Mouse (Mus musculus) midbrain, postnatal 0 days (tissue): Measurements from ENCODE around the gene Ap1m2. TPM values are rescaled to one million over a fixed set of nuclear protein-coding genes. Genes with fewer than 3 reads are reported as not detected.

ENCODE experiments used
- ATAC-seq: fragments of 200-750 bp; cut with Nextera tagmentation; 2 replicates; pipeline ENCODE4 v1.8.0; 2017; ENCODE audit warnings: moderate number of reproducible peaks, mild to moderate bottlenecking, moderate TSS enrichment, moderate library complexity; ENCODE audit not compliant: low FRiP score
- DNase-seq: peaks from one replicate; pipeline ENCODE4 v3.0.0-alpha.2; 2015; ENCODE audit warnings: low spot score
- H3K27ac ChIP-seq: fragments of 300-500 bp; sonication (generic); 2 replicates; pipeline ENCODE4 v1.5.1; 2014; ENCODE audit warnings: low read depth, mild to moderate bottlenecking, low read length, mixed read lengths
- H3K27me3 ChIP-seq: fragments of 300-500 bp; sonication (generic); 2 replicates; pipeline ENCODE4 v1.6.1; 2014; ENCODE audit warnings: low read length, control low read depth, mixed read lengths; ENCODE audit not compliant: insufficient read depth
- H3K36me3 ChIP-seq: fragments of 300-500 bp; sonication (generic); 2 replicates; pipeline ENCODE4 v1.6.1; 2014; ENCODE audit warnings: low read length, control low read depth, mixed read lengths; ENCODE audit not compliant: insufficient read depth
- H3K4me1 ChIP-seq: fragments of 300-500 bp; sonication (generic); 2 replicates; pipeline ENCODE4 v1.6.1; 2014; ENCODE audit warnings: mild to moderate bottlenecking, control low read depth, antibody characterized with exemption, low read length, mixed read lengths; ENCODE audit not compliant: insufficient read depth
- H3K4me2 ChIP-seq: fragments of 300-500 bp; sonication (generic); 2 replicates; pipeline ENCODE4 v1.6.1; 2014; ENCODE audit warnings: low read depth, mild to moderate bottlenecking, low read length, mixed read lengths; ENCODE audit not compliant: poor library complexity, severe bottlenecking
- H3K4me3 ChIP-seq: fragments of 300-500 bp; sonication (generic); 2 replicates; pipeline ENCODE4 v1.5.1; 2014; ENCODE audit warnings: low read depth, mild to moderate bottlenecking, low read length, moderate library complexity
- H3K9ac ChIP-seq: fragments of 300-500 bp; sonication (generic); replicated peaks from 2 replicates; pipeline ENCODE4 v1.6.1; 2014; ENCODE audit warnings: mild to moderate bottlenecking, low read length, moderate library complexity, mixed read lengths; ENCODE audit not compliant: poor library complexity, severe bottlenecking
- H3K9me3 ChIP-seq: fragments of 300-500 bp; sonication (generic); 2 replicates; pipeline ENCODE4 v1.6.1; 2016; ENCODE audit warnings: low read length, control low read depth
- CTCF ChIP-seq: IDR thresholded peaks from 2 replicates; pipeline ENCODE4 v1.5.1; 2016; ENCODE audit warnings: antibody characterized with exemption, mild to moderate bottlenecking
- WGBS: fragments of 180-500 bp; shearing (Covaris S2); extraction: QIAGEN DNeasy Blood & Tissue Kit; methylation state at CpG from one replicate; pipeline ENCODE4 v1.1.7; 2014; 5-methylcytosine and 5-hydroxymethylcytosine counted together
- polyA plus RNA-seq: library from polyadenylated mRNA; unstranded; fragments of >200 nt; fragmentation: Nextera tagmentation; extraction: Ambion mirVana; gene quantifications from 2 replicates; pipeline ENCODE4 v1.2.1, GENCODE M21; 2015
- total RNA-seq: library from RNA; depleted of rRNA; stranded (reverse); fragments of >200 nt; gene quantifications from 2 replicates; pipeline ENCODE4 v1.2.3, GENCODE M21; 2014

Gene Ap1m2
- total and polyA plus RNA-seq, 2 experiments from 2014 or later, result 3.1 to 3.9 TPM

GRCm38 (mm10) chr9:21254690-21255089, 57.4 kb downstream of the Ap1m2 start:
- Histone ChIP-seq H3K27ac (no peak overlapping the region), H3K4me2 (no peak overlapping the region), H3K36me3 (no peaks in the 10 kb centered on the region), H3K4me1 (no peaks in the 10 kb centered on the region), H3K9me3 (no peaks in the 10 kb centered on the region), H3K9ac (no peak overlapping the region), H3K4me3 (no peak overlapping the region), H3K27me3 (peaks cover 7% of the 10 kb centered on the region)
- no peak for ATAC-seq
- TF ChIP-seq CTCF, result no peak
- no peak for DNase-seq

- Histone ChIP-seq H3K27ac (no peak overlapping the region), H3K9me3 (no peaks in the 10 kb centered on the region), H3K4me2 (no peak overlapping the region), H3K4me1 (peaks cover 3% of the 10 kb centered on the region; the same call in 1 of the 2 replicates), H3K4me3 (no peak overlapping the region), H3K9ac (no peak overlapping the region), H3K36me3 (no peaks in the 10 kb centered on the region), H3K27me3 (peaks cover 35% of the 10 kb centered on the region)
- TF ChIP-seq CTCF, result no peak
- DNase-seq (no peak), ATAC-seq (no peak)
- WGBS, result 69% methylated on average over 13 of the region's 13 CpGs
Observed at GRCm38 (mm10) chr9:21251116-21251735, 60.9 kb downstream of the Ap1m2 start.

- no peak for TF ChIP-seq CTCF
- peak; percentile 46 for DNase-seq
- Histone ChIP-seq H3K27ac (no peak overlapping the region), H3K9me3 (no peaks in the 10 kb centered on the region), H3K4me3 (no peak overlapping the region), H3K36me3 (no peaks in the 10 kb centered on the region), H3K4me2 (no peak overlapping the region), H3K9ac (no peak overlapping the region), H3K4me1 (peaks cover 3% of the 10 kb centered on the region; the same call in 1 of the 2 replicates), H3K27me3 (peaks cover 39% of the 10 kb centered on the region)
- 59% methylated on average over 2 of the region's 2 CpGs for WGBS
- no peak for ATAC-seq
Observed at GRCm38 (mm10) chr9:21250509-21250908, 61.6 kb downstream of the Ap1m2 start.

GRCm38 (mm10) chr9:21249629-21250508, 62.3 kb downstream of the Ap1m2 start:
- Histone ChIP-seq H3K9me3 (no peaks in the 10 kb centered on the region), H3K27ac (no peak overlapping the region), H3K9ac (no peak overlapping the region), H3K4me1 (peaks cover 3% of the 10 kb centered on the region; the same call in 1 of the 2 replicates), H3K27me3 (peaks cover 45% of the 10 kb centered on the region), H3K4me2 (no peak overlapping the region), H3K36me3 (no peaks in the 10 kb centered on the region), H3K4me3 (no peak overlapping the region)
- ATAC-seq (no peak), DNase-seq (no peak)
- WGBS, result 45% methylated on average over 17 of the region's 17 CpGs
- TF ChIP-seq CTCF, result no peak

- WGBS, result 1% methylated on average over 26 of the region's 30 CpGs
- no peaks in the 10 kb centered on the region for H3K36me3 ChIP-seq
- no peak within 1 kb of the TSS for H3K9ac ChIP-seq
- no peak for TF ChIP-seq CTCF
- peaks cover 6% of the 10 kb centered on the region; the same call in 1 of the 2 replicates for H3K4me1 ChIP-seq
- DNase-seq (no peak), ATAC-seq (no peak)
- H3K4me2 ChIP-seq, result peak within 1 kb of the TSS; percentile 26; the same call in 1 of the 2 replicates
- H3K9me3 ChIP-seq, result no peaks in the 10 kb centered on the region
- no peak within 1 kb of the TSS for H3K27ac ChIP-seq
- H3K4me3 ChIP-seq, result no peak within 1 kb of the TSS
- H3K27me3 ChIP-seq, result peaks cover 55% of the 10 kb centered on the region
Observed at GRCm38 (mm10) chr9:21248326-21248725, 63.8 kb downstream of the Ap1m2 start, which contains the start of gene S1pr5. TSS of gene S1pr5 (minus strand) at chr9:21248443.

GRCm38 (mm10) chr9:21246342-21246741, 65.8 kb downstream of the Ap1m2 start:
- ATAC-seq (no peak), DNase-seq (no peak)
- WGBS, result 81% methylated on average over 1 of the region's 1 CpGs
- no peak overlapping the region for H3K27ac ChIP-seq
- H3K4me2 ChIP-seq, result no peak overlapping the region
- H3K4me1 ChIP-seq, result peaks cover 6% of the 10 kb centered on the region; the same call in 1 of the 2 replicates
- no peak for TF ChIP-seq CTCF
- H3K9me3 ChIP-seq, result no peaks in the 10 kb centered on the region
- no peaks in the 10 kb centered on the region for H3K36me3 ChIP-seq
- H3K9ac ChIP-seq, result no peak overlapping the region
- H3K4me3 ChIP-seq, result no peak overlapping the region
- H3K27me3 ChIP-seq, result peaks cover 62% of the 10 kb centered on the region
